Mouse (Mus musculus) urinary bladder, adult 2 months (tissue): ENCODE measurements at regions not wholly inside any gene's neighbourhood (a gene's known extent, or its start where the extent isn't known, plus 50 kb on each side); places are given as distances from the start of the nearest gene placed in this dataset.

Experiments
- DNase-seq: peaks from one replicate; pipeline ENCODE4 v3.0.0; 2022; ENCODE audit warnings: low spot score

- DNase-seq: no peak
Observed at GRCm38 (mm10) chr11:19351243-19351787, 332.5 kb upstream of the Meis1 start.

GRCm38 (mm10) chr11:19353706-19354105 lies 334.9 kb upstream of the Meis1 start:
- DNase-seq: no peak

- no peak for DNase-seq
Observed at GRCm38 (mm10) chr11:19355179-19355578, 336.4 kb upstream of the Meis1 start.

GRCm38 (mm10) chr11:19356151-19356550 lies 337.4 kb upstream of the Meis1 start:
- no peak for DNase-seq

- DNase-seq: no peak
Observed at GRCm38 (mm10) chr11:19369152-19369551, 350.4 kb upstream of the Meis1 start.

- no peak for DNase-seq
Observed at GRCm38 (mm10) chr11:19373476-19373875, 354.7 kb upstream of the Meis1 start.

- DNase-seq: no peak
Observed at GRCm38 (mm10) chr11:19380935-19381334, 362.1 kb upstream of the Meis1 start.

GRCm38 (mm10) chr11:19389136-19389535 lies 370.4 kb upstream of the Meis1 start:
- DNase-seq: no peak

GRCm38 (mm10) chr11:19392190-19392589 lies 373.4 kb upstream of the Meis1 start:
- DNase-seq: no peak

- no peak for DNase-seq
Observed at GRCm38 (mm10) chr11:19394372-19394771, 375.6 kb upstream of the Meis1 start.

- DNase-seq: no peak
Observed at GRCm38 (mm10) chr11:19400396-19400795, 381.6 kb upstream of the Meis1 start.

- no peak for DNase-seq
Observed at GRCm38 (mm10) chr11:19420143-19420542, 401.4 kb upstream of the Meis1 start.

GRCm38 (mm10) chr11:19423268-19423667 lies 404.5 kb upstream of the Meis1 start:
- no peak for DNase-seq

GRCm38 (mm10) chr11:19423841-19424815 lies 405.3 kb upstream of the Meis1 start:
- DNase-seq: peak; percentile 23

GRCm38 (mm10) chr11:19427559-19427958 lies 408.8 kb upstream of the Meis1 start:
- DNase-seq: no peak

GRCm38 (mm10) chr11:19433680-19434619 lies 415.2 kb upstream of the Meis1 start:
- DNase-seq: no peak

- no peak for DNase-seq
Observed at GRCm38 (mm10) chr11:19438385-19438784, 419.6 kb upstream of the Meis1 start.

- DNase-seq: no peak
Observed at GRCm38 (mm10) chr11:19441936-19442335, 423.2 kb upstream of the Meis1 start.

- no peak for DNase-seq
Observed at GRCm38 (mm10) chr11:19455391-19456290, 436.9 kb upstream of the Meis1 start.

GRCm38 (mm10) chr11:19456577-19456976 lies 437.8 kb upstream of the Meis1 start:
- DNase-seq: no peak
